Mouse (Mus musculus): ENCODE measurements around the gene Abcg2.

Abcg2 gene

DNA sequence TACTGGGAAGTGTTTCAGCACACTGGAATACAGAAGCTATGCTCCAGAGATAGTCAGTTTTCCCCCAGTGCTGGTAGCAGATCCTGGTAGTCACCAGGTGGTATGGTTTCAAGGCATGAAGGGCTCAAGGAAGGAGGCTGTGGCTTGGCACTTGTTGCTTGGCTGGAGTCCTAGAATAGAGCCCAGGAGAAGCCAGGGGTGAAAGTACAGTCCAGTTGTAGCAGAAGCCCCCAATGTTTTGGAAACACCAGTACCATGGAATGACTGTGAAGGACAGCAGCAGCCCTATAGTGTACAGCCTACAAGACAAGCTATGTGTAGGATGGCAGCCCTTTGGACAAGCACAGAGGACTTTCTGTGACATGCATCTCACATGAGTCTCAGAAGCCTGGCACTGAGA lies 54.2 kb downstream of the Abcg2 start:
- DNase-seq (ENCODE audit: low spot score) = no peak

DNA sequence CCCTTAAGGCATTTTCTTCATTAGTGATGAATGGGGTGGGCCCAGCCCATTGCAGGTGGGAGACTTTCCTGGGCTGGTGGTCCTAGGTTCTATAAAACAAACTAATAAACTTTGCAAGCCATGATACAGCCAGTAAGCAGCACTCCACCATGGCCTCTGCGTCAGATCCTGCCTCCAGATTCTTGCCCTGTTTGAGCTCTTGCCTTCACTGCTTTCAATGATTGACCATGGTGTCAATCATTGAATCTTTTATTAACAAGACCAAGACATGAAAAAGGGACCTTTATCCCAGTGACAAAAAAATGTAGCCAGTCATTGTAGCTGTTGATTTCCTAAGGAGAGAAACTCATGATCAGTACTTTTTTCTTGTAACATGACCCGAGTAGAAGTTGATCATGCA lies 55.1 kb downstream of the Abcg2 start:
- no peak for DNase-seq (ENCODE audit: low spot score)

DNA sequence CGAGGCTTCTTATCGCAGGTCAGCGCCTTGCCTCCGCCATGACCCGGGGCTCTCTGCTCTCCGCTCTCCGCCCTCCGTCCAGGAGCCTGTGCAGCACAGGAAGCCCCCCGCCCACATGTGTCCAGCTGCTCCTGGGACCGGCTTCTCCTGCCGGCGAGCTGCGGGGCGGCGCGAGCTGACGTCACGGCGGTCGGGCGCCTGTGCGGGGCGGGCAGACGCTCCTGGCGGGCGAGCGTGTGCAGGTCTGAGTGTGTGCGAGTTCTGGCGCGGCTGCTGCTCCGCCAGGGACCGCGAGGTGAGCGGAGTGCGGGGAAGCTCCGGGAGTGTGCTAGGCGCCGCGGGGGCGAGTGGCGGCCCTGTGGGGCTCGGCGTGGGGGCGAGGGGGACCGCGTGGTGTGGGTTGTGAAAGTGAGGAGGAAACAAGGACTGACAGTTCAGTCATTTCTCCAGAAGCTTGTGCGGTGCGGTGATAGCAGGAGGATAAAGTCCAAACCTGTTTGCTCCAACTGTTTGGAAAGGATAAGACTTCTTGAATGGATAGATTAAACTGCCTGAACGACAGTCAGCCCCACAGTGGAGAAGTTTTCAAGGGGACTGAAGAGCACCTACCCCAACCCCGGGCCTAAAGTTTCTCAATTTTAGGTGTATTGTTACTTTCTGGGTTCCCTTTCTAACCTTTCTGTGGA lies 56.2 kb downstream of the Abcg2 start:
- no peak for DNase-seq (ENCODE audit: low spot score)

DNA sequence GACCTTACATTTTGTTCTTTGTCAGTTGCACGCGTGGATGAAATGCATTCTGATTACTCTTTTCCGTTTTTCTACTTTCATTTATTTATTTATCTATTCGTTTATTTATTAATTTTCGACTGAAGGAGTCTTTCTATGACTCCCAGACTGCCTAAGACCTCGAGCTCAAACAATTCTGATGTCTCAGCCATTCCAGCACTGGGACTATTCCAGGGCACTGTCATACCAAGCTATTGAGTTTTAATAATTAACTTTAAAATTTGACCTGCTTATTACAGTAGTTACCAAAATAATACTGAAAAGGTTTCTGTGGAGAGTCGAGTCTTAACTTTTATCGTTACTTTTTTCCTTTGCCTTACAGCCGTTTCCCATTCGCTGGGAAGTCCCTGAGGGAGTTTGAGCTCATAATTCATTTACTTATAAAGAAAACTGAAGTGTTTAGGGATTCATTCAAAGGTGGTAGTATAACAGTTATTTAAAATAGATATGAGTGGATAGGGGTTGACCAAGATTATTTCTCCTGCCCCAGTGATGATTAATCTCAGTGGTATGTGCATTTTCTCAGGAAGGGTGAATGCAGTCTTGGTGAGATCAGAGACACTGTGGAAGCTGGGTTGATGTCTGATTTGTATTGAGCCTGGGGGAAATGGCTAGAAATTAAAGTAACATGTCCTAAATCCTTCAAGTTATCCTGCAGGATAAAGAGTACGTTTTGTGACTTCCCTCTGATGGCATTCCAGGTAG lies 56.9 kb downstream of the Abcg2 start:
- DNase-seq (ENCODE audit: low spot score) = no peak

DNA sequence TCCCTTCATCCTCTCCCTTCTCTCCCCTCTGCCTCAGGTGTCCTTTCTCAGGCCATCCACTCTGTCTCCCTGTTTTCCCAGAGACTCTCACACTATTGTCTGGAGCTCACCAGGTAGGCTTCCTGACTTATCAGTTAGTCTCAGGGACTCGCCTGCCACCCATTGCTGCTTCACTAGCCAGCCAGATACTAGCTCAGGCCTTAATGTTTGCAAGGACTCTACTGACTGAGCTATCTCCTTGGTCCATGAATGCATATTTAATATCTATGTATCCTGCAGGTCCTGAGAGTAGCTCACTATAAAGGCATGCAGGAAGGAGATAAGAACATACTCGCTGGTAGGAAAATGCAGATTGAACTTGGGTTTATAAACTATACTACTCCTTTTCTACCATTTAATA lies 57.9 kb downstream of the Abcg2 start:
- DNase-seq (ENCODE audit: low spot score) = no peak

DNA sequence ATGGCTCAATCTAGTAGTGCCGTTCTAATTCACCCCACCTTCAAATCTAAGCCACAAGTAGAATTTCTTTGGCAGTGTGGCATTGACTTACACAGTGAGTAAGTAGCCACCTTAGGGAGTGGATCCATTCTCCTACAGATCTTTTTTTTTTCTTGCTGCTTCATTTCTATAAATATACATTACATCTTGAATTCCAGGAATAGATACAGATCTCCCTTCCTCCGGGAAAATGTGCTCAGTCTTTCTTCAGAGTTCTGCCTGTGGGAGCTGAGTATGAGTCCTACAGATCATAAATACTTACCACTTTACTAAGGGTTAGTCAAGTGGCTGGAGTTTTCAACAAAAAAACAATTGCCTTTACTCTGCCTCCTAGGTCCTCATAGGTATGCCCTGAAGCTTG lies 60.3 kb downstream of the Abcg2 start:
- no peak for DNase-seq (ENCODE audit: low spot score)

DNA sequence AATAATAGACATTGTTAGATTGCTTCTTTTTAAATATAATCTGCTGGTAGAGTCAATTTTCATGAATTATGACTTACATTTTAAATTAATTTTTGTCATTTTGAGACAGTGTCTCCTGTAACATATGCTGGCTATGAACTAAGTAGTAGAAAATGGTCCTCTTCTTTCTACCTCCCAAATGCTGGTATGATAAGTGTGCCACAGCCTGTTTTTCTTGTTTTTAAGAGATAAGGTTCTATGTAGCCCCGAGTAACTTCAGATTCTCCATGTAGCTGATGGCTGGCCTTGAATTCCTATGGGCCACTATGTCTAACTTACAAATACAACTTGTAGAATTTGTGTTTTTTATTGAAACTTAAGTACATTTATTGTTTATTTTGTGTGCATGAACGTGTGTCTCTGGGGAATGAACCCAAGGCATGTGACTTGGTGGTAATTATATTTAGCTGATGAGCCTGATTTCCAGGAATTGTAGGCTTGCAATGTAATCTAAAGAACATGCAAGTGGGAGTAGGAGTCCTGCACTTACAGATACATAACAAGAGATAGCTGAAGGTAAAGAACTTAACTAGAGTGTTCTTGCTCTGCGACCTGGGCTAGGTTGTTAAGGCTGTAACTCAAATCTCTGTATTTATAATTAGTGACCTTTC lies 63.9 kb downstream of the Abcg2 start:
- no peak for DNase-seq (ENCODE audit: low spot score)

DNA sequence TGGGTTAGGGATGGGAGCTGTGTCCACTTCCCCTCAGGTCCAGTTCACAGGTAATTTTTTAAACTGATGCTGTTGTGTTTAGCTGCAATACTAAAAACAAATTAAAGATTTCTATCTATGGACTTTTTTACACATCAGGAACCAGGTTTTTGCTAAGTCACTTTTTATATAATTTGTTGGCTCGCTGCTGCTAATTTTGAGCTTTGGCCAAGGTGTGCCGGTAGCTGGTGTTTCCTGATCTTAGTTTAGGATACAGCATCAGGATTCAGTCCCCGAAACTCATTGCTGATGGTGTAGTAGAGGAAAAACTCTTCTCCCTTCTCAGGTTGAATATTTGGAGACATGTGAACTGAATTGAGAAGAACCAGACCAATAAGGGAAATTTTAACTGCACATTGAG lies 65.8 kb downstream of the Abcg2 start:
- no peak for DNase-seq (ENCODE audit: low spot score)

DNA sequence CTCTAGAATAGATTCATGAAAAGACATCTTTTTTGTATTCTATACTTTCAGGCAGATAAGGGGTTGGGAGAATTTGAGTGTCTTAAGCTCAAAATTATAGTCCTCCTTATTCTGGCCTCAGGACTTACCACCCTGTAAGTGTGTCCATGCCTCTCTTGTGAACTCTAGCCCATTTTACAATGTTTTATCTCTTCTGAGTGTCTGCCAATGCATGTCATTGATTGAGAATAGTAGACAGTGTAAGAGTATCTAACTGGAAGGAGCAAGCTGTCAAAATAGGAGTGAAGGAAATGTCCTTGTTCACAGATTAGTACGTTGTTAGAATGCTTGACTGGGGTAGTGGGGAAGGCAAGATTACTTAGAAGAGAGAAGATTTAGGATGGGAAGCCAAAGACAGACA lies 66.7 kb downstream of the Abcg2 start:
- DNase-seq (ENCODE audit: low spot score) = no peak

DNA sequence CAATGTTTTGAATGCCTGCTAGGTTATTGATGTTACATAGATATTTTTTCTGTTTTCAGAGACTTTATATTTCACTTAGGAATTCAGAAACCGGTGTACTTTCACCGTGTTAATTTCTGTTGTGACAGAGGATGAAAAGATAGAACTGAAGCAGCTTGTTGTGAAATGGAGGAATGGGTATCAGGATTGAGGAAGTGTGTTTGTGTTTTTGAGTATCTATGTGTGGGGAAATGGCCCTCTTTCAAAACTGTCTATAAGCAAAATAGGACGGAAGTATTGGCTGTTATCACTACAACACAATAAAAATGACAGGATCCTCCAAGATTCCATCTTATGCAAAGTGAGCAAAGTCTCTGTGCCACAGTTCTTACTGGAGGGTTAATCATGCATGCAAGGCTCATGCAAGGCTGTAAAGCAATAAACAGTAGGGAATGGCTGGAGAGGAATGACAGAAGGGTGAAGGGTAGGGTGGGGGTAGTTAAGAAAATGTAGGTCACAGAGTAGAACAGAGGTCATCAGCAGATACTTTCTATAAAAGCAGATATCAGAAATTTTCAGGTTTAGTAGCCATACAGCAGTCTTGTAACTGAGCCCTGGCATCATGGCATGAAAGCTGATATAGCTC lies 76.7 kb downstream of the Abcg2 start:
- DNase-seq (ENCODE audit: low spot score) = no peak

DNA sequence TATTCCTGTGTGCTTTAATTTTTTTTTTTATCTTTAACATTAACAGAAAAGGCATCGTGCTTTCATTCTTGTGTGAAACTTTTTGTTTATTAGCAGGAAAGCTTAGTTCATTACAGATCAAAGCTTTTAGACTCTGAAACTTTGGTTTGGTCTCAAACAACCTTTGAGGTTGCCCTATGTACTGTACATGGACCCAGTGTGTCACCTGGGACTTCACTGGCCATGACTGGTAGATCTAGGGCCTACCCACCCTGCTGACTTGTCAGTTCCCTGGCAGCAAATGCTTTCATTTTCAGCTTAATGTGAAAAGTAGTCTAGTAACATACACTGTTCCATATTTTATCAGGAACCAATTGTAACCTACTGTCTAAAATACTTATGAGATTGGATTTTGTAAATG lies 93.5 kb downstream of the Abcg2 start:
- DNase-seq (ENCODE audit: low spot score) = no peak

DNA sequence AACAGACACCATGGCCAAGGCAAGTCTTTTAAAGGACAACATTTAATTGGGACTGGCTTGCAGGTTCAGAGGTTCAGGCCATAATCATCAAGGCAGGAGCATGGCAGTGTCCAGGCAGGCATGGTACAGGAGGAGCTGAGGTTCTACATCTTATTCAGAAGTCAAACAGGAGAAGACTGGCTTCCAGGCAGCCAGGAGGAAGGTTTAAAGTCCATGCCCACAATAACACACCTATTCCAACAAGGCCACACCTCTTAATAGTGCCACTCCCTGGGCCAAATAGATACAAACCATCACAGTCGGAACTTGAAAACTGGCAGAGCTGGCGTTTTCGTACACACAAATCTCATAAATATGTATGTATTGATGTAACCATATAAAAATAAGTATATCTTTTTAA lies 94.2 kb downstream of the Abcg2 start:
- no peak for DNase-seq (ENCODE audit: low spot score)

DNA sequence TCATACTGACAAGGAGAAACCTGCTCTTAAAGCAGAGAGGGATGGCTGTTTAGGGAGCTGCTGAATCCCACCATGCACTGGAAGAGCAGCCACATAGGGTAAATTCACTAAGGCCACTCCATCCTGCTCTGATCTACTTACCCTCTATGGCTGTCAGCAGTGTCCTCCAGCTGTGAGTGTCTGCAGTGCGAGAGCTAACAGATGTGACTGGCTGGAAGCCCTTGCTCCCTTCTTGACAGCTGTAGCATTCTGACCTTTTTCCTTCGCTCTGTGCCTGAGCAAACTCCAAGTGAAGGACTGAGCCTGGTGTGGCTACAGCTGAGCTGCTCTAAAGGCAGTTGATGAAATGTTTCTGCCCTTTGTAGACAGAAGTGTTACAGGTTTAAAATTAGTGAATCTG lies 107.3 kb downstream of the Abcg2 start:
- DNase-seq (ENCODE audit: low spot score) = no peak

DNA sequence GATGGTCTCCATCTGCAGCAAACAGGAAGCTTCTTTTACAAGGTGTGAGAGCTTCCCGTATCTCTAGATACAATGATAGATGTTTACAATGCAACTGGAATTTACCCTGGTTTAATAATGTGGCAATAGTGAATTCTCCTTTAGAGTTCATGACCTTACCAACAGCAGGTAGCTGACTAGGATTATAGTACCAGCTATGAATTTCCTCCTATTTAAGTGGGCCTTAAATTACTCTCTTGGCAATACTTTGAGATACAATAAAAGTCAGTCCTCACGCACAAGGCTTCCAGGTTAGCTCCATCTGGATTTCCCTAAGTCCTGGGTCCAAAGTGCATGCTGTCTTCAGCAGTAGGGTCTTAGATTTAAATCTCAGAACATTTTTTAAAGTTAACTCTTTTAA lies 109.9 kb downstream of the Abcg2 start:
- DNase-seq (ENCODE audit: low spot score) = no peak

DNA sequence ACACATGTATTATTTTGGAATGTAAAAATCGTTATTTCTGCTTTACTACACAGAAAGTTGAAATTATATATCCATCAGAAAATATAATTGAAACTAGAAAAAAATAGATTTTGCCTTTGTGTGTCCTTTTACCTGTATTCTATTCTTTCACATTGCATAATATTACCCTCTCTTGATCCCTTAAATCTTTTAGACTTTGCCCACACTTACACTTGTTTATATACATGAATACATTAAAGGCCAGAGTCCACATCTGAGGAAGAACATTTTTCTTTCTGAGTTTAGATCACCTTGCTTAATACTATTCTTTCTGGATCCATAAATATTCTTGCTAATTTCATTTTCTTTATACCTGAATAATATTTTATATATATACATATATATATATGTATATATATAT lies 110.4 kb downstream of the Abcg2 start:
- DNase-seq (ENCODE audit: low spot score) = no peak

DNA sequence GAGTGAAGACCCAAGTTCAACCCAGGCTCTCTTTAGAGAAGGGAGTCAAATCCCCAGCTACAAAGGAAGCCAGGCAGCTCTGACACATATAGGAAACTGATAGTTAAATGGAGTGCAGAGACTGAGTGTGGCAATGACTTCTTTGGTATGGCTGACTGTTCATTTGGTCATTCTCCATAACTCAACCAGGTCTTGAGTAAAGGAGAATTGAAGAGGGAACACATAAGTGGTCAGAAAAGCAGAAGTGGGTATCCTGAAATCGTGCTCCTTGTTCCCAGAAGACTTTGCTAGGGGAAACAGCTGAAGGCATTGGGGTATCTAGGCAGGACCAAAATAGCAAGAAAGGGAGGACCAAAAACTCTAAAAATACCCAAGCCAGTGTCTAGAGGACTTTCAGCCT lies 126.0 kb downstream of the Abcg2 start:
- no peak for DNase-seq (ENCODE audit: low spot score)

DNA sequence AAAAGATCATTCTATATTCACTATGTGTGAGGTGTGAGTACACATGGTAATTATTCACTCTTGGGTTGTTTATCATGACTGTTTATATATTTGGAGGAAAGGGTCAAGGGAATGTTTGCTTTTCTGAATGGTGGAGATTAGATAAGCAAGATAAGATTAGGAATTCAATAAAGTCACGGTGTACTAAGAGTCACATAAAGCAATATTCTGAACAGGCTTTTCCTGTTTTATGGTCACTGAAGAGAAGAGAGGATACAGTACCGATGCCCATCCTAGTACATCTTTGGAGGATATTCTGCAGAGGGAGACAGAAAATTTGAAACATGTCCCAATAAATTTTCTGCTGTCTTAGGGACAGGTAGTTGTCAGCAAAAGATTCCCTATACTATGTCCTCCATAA lies 127.6 kb downstream of the Abcg2 start:
- DNase-seq (ENCODE audit: low spot score) = no peak

DNA sequence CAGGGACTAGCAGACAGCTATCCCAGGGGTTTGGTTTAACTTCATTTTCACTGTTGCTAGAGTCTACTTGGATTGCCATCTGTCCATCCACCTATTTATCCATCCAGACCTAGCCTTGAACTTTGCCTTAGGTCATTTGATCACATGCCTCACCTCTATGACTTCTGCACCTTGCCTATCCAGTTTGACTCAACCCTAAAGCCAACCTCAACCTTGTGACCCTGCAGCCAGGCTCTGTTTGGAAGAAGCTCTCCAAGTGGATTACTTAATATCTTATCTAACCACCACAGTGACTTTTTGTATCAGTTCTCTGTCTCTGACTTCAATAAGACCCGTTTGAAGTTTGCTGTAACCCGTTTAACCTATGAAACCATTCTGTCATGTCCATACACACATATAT lies 149.5 kb downstream of the Abcg2 start:
- no peak for DNase-seq (ENCODE audit: low spot score)

DNA sequence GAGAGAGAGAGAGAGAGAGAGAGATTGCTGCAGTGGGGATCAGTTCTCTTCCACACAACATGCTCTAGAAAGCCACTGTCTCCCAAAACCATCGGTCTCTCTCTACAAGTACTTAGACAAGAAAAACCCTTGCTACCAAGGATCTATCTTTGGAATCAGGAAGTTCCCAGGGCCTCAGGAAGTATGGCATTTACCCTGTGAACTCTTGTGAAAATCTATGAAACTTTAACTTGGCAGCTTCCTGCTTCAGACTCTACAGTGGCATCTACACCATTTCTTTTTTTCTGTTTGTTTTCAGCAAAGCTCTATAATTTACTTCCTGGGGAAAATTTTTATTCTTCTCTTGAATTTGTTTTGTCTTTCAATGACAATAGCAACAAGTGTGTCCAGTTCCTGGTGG lies 150.8 kb downstream of the Abcg2 start:
- DNase-seq (ENCODE audit: low spot score) = no peak
